Mouse (Mus musculus): ENCODE results near the gene Shisa5. TPM values are rescaled to one million over a fixed set of nuclear protein-coding genes. Genes with fewer than 3 reads are reported as not detected.

The Shisa5 gene
- polyA plus RNA-seq, 1 experiment = 82.8 TPM

- H3K4me2 ChIP-seq (ENCODE audit: low read depth) = peak overlapping the region; percentile 50
- H3K27me3 ChIP-seq (ENCODE audit: control insufficient read depth, insufficient read depth, insufficient read length) = no peaks in the 10 kb centered on the region
- H3K79me2 ChIP-seq (ENCODE audit: control insufficient read depth, insufficient read depth) = no peaks in the 10 kb centered on the region
- no peaks in the 10 kb centered on the region for H3K36me3 ChIP-seq (ENCODE audit: control insufficient read depth, insufficient read depth)
- TF ChIP-seq CEBPB (IDR thresholded peaks at IDR 0.05; ENCODE audit: insufficient read depth, poor library complexity, severe bottlenecking) (no peak), MYOG (IDR thresholded peaks at IDR 0.05; ENCODE audit: control insufficient read depth in 1 of 3, insufficient read depth in 1 of 3, insufficient read length in 2 of 3, low read depth in 2 of 3) (no peak), E2F4 (IDR thresholded peaks at IDR 0.05; ENCODE audit: insufficient read depth) (no peak), USF1 (IDR thresholded peaks at IDR 0.05; ENCODE audit: low read depth) (no peak), REST (IDR thresholded peaks at IDR 0.05; ENCODE audit: insufficient read depth, insufficient read length) (no peak), TCF3 (IDR thresholded peaks at IDR 0.05; ENCODE audit: insufficient read length, low read depth) (no peak), POLR2A (IDR thresholded peaks at IDR 0.05; ENCODE audit: insufficient read length, low read depth) (no peak), TCF12 (IDR thresholded peaks at IDR 0.05; ENCODE audit: insufficient read depth, poor library complexity, severe bottlenecking) (no peak), MYOD1 (IDR thresholded peaks at IDR 0.05; ENCODE audit: control insufficient read depth in 1 of 3, insufficient read length in 2 of 3, low read depth in 2 of 3) (no peak), POLR2AphosphoS2 (IDR thresholded peaks at IDR 0.05; ENCODE audit: insufficient read length, low read depth) (no peak), MAX (IDR thresholded peaks at IDR 0.05; ENCODE audit: low read depth) (no peak), SRF (IDR thresholded peaks at IDR 0.05; ENCODE audit: control insufficient read depth, insufficient read length, low read depth) (no peak)
- no peak overlapping the region for H3K4me3 ChIP-seq
- no peak overlapping the region for H3ac ChIP-seq (ENCODE audit: control insufficient read depth, insufficient read length)
Observed at GRCm38 (mm10) chr9:109097831-109098230, 59.5 kb downstream of the Shisa5 start.

GRCm38 (mm10) chr9:109098366-109098765 is 60.0 kb downstream of the Shisa5 start:
- no peaks in the 10 kb centered on the region for H3K27me3 ChIP-seq (ENCODE audit: control insufficient read depth, insufficient read depth, insufficient read length)
- H3K4me2 ChIP-seq (ENCODE audit: low read depth) = peak overlapping the region; percentile 50
- TF ChIP-seq TCF3 (IDR thresholded peaks at IDR 0.05; ENCODE audit: insufficient read length, low read depth) (no peak), E2F4 (IDR thresholded peaks at IDR 0.05; ENCODE audit: insufficient read depth) (no peak), CEBPB (IDR thresholded peaks at IDR 0.05; ENCODE audit: insufficient read depth, poor library complexity, severe bottlenecking) (no peak), MAX (IDR thresholded peaks at IDR 0.05; ENCODE audit: low read depth) (no peak), REST (IDR thresholded peaks at IDR 0.05; ENCODE audit: insufficient read depth, insufficient read length) (no peak), TCF12 (IDR thresholded peaks at IDR 0.05; ENCODE audit: insufficient read depth, poor library complexity, severe bottlenecking) (no peak), MYOG (IDR thresholded peaks at IDR 0.05; ENCODE audit: control insufficient read depth in 1 of 3, insufficient read depth in 1 of 3, insufficient read length in 2 of 3, low read depth in 2 of 3) (no peak), SRF (IDR thresholded peaks at IDR 0.05; ENCODE audit: control insufficient read depth, insufficient read length, low read depth) (no peak), POLR2AphosphoS2 (IDR thresholded peaks at IDR 0.05; ENCODE audit: insufficient read length, low read depth) (no peak), POLR2A (IDR thresholded peaks at IDR 0.05; ENCODE audit: insufficient read length, low read depth) (no peak), MYOD1 (IDR thresholded peaks at IDR 0.05; ENCODE audit: control insufficient read depth in 1 of 3, insufficient read length in 2 of 3, low read depth in 2 of 3) (no peak), USF1 (IDR thresholded peaks at IDR 0.05; ENCODE audit: low read depth) (no peak)
- H3ac ChIP-seq (ENCODE audit: control insufficient read depth, insufficient read length) = no peak overlapping the region
- H3K36me3 ChIP-seq (ENCODE audit: control insufficient read depth, insufficient read depth) = no peaks in the 10 kb centered on the region
- no peaks in the 10 kb centered on the region for H3K79me2 ChIP-seq (ENCODE audit: control insufficient read depth, insufficient read depth)
- H3K4me3 ChIP-seq = no peak overlapping the region

- Histone ChIP-seq H3K36me3 (ENCODE audit: control insufficient read depth, insufficient read depth) (no peaks in the 10 kb centered on the region), H3K27me3 (ENCODE audit: control insufficient read depth, insufficient read depth, insufficient read length) (no peaks in the 10 kb centered on the region), H3K4me3 (no peak overlapping the region), H3ac (ENCODE audit: control insufficient read depth, insufficient read length) (no peak overlapping the region), H3K79me2 (ENCODE audit: control insufficient read depth, insufficient read depth) (no peaks in the 10 kb centered on the region), H3K4me2 (ENCODE audit: low read depth) (peak overlapping the region; percentile 50)
- no peak for TF ChIP-seq REST (IDR thresholded peaks at IDR 0.05; ENCODE audit: insufficient read depth, insufficient read length)
- no peak for TF ChIP-seq MAX (IDR thresholded peaks at IDR 0.05; ENCODE audit: low read depth)
- TF ChIP-seq MYOG (IDR thresholded peaks at IDR 0.05; ENCODE audit: control insufficient read depth in 1 of 3, insufficient read depth in 1 of 3, insufficient read length in 2 of 3, low read depth in 2 of 3) = no peak
- no peak for TF ChIP-seq E2F4 (IDR thresholded peaks at IDR 0.05; ENCODE audit: insufficient read depth)
- no peak for TF ChIP-seq POLR2AphosphoS2 (IDR thresholded peaks at IDR 0.05; ENCODE audit: insufficient read length, low read depth)
- no peak for TF ChIP-seq MYOD1 (IDR thresholded peaks at IDR 0.05; ENCODE audit: control insufficient read depth in 1 of 3, insufficient read length in 2 of 3, low read depth in 2 of 3)
- TF ChIP-seq POLR2A (IDR thresholded peaks at IDR 0.05; ENCODE audit: insufficient read length, low read depth) = no peak
- no peak for TF ChIP-seq TCF3 (IDR thresholded peaks at IDR 0.05; ENCODE audit: insufficient read length, low read depth)
- TF ChIP-seq CEBPB (IDR thresholded peaks at IDR 0.05; ENCODE audit: insufficient read depth, poor library complexity, severe bottlenecking) = no peak
- no peak for TF ChIP-seq SRF (IDR thresholded peaks at IDR 0.05; ENCODE audit: control insufficient read depth, insufficient read length, low read depth)
- no peak for TF ChIP-seq USF1 (IDR thresholded peaks at IDR 0.05; ENCODE audit: low read depth)
- TF ChIP-seq TCF12 (IDR thresholded peaks at IDR 0.05; ENCODE audit: insufficient read depth, poor library complexity, severe bottlenecking) = no peak
Observed at GRCm38 (mm10) chr9:109098969-109099368, 60.6 kb downstream of the Shisa5 start.

- Histone ChIP-seq H3K36me3 (ENCODE audit: control insufficient read depth, insufficient read depth) (no peaks in the 10 kb centered on the region), H3K4me3 (no peak overlapping the region), H3K4me2 (ENCODE audit: low read depth) (no peak overlapping the region), H3K27me3 (ENCODE audit: control insufficient read depth, insufficient read depth, insufficient read length) (no peaks in the 10 kb centered on the region), H3K79me2 (ENCODE audit: control insufficient read depth, insufficient read depth) (no peaks in the 10 kb centered on the region), H3ac (ENCODE audit: control insufficient read depth, insufficient read length) (no peak overlapping the region)
- no peak for TF ChIP-seq MYOD1 (IDR thresholded peaks at IDR 0.05; ENCODE audit: control insufficient read depth in 1 of 3, insufficient read length in 2 of 3, low read depth in 2 of 3)
- no peak for TF ChIP-seq CEBPB (IDR thresholded peaks at IDR 0.05; ENCODE audit: insufficient read depth, poor library complexity, severe bottlenecking)
- no peak for TF ChIP-seq TCF3 (IDR thresholded peaks at IDR 0.05; ENCODE audit: insufficient read length, low read depth)
Observed at GRCm38 (mm10) chr9:109100307-109100928, 62.1 kb downstream of the Shisa5 start.
